Mouse (Mus musculus) lung, postnatal 0 days (tissue): ENCODE data around the gene Apba3. TPM values are rescaled to one million over a fixed set of nuclear protein-coding genes. Genes with fewer than 3 reads are reported as not detected.

Source experiments
- ATAC-seq: fragments of 200-750 bp; cut with Nextera tagmentation; 2 replicates; pipeline ENCODE4 v1.8.0; 2017; ENCODE audit warnings: moderate library complexity
- DNase-seq: peaks from one replicate; pipeline ENCODE4 v3.0.0-alpha.2; 2016; ENCODE audit warnings: low spot score
- H3K27ac ChIP-seq: fragments of 300-500 bp; sonication (generic); 2 replicates; pipeline ENCODE4 v1.5.1; 2014; ENCODE audit warnings: antibody characterized with exemption, mild to moderate bottlenecking, low read length, mixed read lengths
- H3K27me3 ChIP-seq: fragments of 300-500 bp; sonication (generic); replicated peaks from 2 replicates; pipeline ENCODE4 v1.6.1; 2014; ENCODE audit warnings: low read length, mixed read lengths; ENCODE audit not compliant: insufficient read depth
- H3K36me3 ChIP-seq: fragments of 300-500 bp; sonication (generic); 2 replicates; pipeline ENCODE4 v1.6.1; 2014; ENCODE audit warnings: low read length, mixed read lengths; ENCODE audit not compliant: insufficient read depth
- H3K4me1 ChIP-seq: fragments of 300-500 bp; sonication (generic); 2 replicates; pipeline ENCODE4 v1.6.1; 2014; ENCODE audit warnings: antibody characterized with exemption, low read depth, low read length, mixed read lengths; ENCODE audit not compliant: insufficient read depth
- H3K4me2 ChIP-seq: fragments of 300-500 bp; sonication (generic); replicated peaks from 2 replicates; pipeline ENCODE4 v1.6.1; 2014; ENCODE audit warnings: low read depth, mild to moderate bottlenecking, low read length, moderate library complexity, mixed read lengths
- H3K4me3 ChIP-seq: fragments of 300-500 bp; sonication (generic); 2 replicates; pipeline ENCODE4 v1.5.1; 2014; ENCODE audit warnings: low read depth, low read length
- H3K9ac ChIP-seq: fragments of 300-500 bp; sonication (generic); replicated peaks from 2 replicates; pipeline ENCODE4 v1.6.1; 2014; ENCODE audit warnings: low read depth, mild to moderate bottlenecking
- H3K9me3 ChIP-seq: fragments of 300-500 bp; sonication (generic); 2 replicates; pipeline ENCODE4 v1.6.1; 2016; ENCODE audit warnings: low read length, mixed read lengths
- CTCF ChIP-seq: IDR thresholded peaks from 2 replicates; pipeline ENCODE4 v1.5.1; 2016; ENCODE audit warnings: antibody characterized with exemption, mild to moderate bottlenecking
- EP300 ChIP-seq: IDR thresholded peaks from 2 replicates; pipeline ENCODE4 v1.6.1; 2016; ENCODE audit warnings: antibody characterized with exemption, mild to moderate bottlenecking, control low read depth
- WGBS: fragments of 180-500 bp; shearing (Covaris S2); extraction: QIAGEN DNeasy Blood & Tissue Kit; methylation state at CpG from one replicate; pipeline ENCODE4 v1.1.7; 2014; 5-methylcytosine and 5-hydroxymethylcytosine counted together
- polyA plus RNA-seq: library from polyadenylated mRNA; unstranded; fragments of >200 nt; fragmentation: Nextera tagmentation; extraction: Ambion mirVana; gene quantifications from 2 replicates; pipeline ENCODE4 v1.2.1, GENCODE M21; 2015

Apba3 gene
- polyA plus RNA-seq, 1 experiment from 2014 or later = 47.9 TPM

DNA sequence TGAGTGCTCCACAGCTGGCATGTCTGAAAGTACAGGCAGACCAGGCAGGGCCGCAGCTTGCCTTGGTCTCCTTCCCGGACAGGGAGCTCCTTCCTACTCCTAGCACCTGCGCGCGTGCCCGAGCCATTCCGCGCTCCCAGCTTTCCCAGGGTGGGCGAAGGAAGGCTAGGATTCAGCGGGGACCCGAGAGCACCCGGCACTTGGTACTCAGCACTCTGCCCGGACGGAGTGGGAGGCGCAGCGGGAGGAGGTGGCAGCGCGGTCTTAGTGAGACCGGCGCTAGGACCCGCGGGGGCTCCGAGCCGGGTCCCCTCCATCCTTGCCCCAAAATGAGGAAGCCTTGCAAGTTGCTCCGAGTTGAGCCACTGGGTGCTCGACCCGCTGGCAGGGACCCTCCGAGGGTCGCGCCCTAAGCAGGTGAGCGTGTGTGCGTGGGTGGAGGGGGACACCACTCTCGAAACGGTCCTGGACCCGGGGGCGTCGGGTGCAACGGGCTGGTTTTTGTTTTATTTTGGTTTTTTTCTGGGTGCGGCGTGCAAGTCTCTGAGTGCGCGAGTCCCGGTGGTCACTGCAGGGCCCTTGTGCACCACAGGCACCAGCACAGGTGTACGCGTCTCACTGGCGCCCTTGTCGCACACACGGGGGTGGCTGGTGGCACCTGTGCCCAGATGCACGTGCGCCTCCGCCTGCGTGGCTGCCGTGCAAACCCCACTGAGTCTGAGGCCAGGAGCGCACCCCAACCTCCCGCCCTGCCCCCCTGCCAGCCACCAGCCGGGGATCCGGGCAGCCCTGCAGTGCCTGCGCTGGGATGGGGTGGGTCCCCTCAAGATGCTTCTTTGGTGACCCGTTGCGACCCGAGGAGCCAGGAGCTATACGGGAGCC lies 9.4 kb upstream of the Apba3 start:
- TF ChIP-seq EP300 (no peak), CTCF (no peak)

DNA sequence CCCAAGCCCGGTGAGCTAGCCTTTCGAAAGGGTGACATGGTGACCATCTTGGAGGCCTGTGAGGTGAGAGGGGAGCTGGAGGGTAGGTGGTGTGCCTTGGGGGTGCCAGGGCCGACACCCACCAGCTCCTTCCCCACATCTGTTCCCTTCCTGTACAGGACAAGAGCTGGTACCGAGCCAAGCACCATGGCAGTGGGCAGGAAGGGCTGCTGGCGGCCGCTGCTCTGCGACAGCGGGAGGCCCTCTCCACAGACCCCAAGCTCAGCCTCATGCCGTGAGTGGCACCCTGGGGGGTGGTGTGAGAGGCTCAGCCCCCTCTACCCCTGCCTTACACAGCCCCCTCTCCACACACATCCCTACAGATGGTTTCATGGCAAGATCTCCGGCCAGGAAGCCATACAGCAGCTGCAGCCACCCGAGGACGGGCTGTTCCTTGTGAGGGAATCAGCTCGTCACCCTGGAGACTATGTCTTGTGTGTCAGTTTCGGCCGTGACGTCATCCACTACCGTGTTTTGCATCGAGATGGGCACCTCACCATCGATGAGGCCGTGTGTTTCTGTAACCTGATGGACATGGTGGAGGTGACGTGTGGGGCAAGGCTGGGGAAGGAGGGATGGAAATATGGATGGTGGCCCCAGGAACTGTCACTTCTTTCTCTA lies 7.4 kb upstream of the Apba3 start:
- no peak for TF ChIP-seq CTCF
- TF ChIP-seq EP300 = no peak
- Histone ChIP-seq H3K4me2 (no peak overlapping the region), H3K27ac (no peak overlapping the region), H3K9ac (no peak overlapping the region), H3K27me3 (peaks cover 27% of the 10 kb centered on the region), H3K36me3 (peaks cover 3% of the 10 kb centered on the region; the same call in 1 of the 2 replicates), H3K9me3 (peaks cover 3% of the 10 kb centered on the region; the same call in 1 of the 2 replicates), H3K4me3 (no peak overlapping the region), H3K4me1 (no peaks in the 10 kb centered on the region; the same call in 1 of the 2 replicates)
- DNase-seq = no peak
- peak; percentile 18; the same call in 1 of the 2 replicates for ATAC-seq
- 39% methylated on average over 20 of the region's 21 CpGs for WGBS

More for the DNA sequence above, 9.4 kb upstream of the Apba3 start:
- no peak overlapping the region for H3K27ac ChIP-seq
- ATAC-seq (no peak), DNase-seq (no peak)
- H3K4me1 ChIP-seq = no peaks in the 10 kb centered on the region; the same call in 1 of the 2 replicates
- H3K27me3 ChIP-seq = peaks cover 40% of the 10 kb centered on the region
- no peaks in the 10 kb centered on the region for H3K36me3 ChIP-seq
- WGBS = 3% methylated on average over 51 of the region's 62 CpGs
- H3K9ac ChIP-seq = no peak overlapping the region
- H3K4me2 ChIP-seq = peak overlapping the region; percentile 50
- H3K4me3 ChIP-seq = peak overlapping the region; percentile 24
- peaks cover 3% of the 10 kb centered on the region; the same call in 1 of the 2 replicates for H3K9me3 ChIP-seq

DNA sequence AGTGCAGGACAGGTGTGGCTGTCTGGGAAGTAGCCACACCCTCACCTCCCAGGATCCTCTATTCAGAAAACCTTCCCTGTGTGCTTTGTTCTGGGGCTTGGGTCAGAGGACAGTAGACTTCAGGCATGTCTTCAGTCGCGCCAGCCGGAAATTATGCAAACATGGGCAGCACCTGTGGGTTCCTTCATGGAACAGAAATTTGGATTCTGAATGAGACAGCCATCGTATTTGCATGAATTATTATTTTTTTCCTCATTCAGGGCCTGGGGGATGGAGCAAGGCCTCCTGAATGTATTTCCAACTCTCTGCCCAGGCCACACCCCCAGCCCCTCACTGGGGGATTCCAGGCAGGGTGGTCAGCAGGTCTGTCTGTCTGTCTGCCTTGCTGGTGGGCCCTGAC lies 5.7 kb upstream of the Apba3 start:
- H3K4me1 ChIP-seq = no peaks in the 10 kb centered on the region; the same call in none of the 2 replicates
- no peak overlapping the region for H3K9ac ChIP-seq
- H3K36me3 ChIP-seq = peaks cover 8% of the 10 kb centered on the region
- TF ChIP-seq CTCF (no peak), EP300 (no peak)
- peaks cover 27% of the 10 kb centered on the region for H3K27me3 ChIP-seq
- no peak overlapping the region for H3K4me2 ChIP-seq
- H3K27ac ChIP-seq = no peak overlapping the region
- ATAC-seq (no peak), DNase-seq (no peak)
- no peak overlapping the region for H3K4me3 ChIP-seq
- 78% methylated on average over 4 of the region's 4 CpGs for WGBS
- H3K9me3 ChIP-seq = peaks cover 3% of the 10 kb centered on the region; the same call in 1 of the 2 replicates

DNA sequence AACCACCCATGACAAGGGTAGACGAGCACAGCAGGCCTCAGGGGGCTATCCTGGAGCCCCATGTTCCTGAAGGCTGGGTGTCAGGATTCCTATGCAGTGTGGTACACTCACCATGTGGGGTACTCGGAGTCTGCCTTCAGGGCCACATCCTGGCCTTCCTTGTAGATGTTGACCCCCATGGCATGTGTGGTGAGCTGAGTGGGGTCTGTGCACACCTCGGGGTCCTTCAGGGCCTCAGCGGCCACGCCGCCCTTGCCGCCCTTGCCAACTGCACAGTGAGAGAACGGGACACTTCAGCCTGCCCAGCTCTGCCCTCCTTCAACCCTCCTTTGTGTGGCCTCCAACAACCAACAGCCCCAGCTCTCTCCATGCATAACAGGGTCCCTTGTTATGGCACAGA lies 1.2 kb upstream of the Apba3 start:
- no peak overlapping the region for H3K4me2 ChIP-seq
- whole genome bisulfite sequencing = 85% methylated on average over 8 of the region's 8 CpGs

DNA sequence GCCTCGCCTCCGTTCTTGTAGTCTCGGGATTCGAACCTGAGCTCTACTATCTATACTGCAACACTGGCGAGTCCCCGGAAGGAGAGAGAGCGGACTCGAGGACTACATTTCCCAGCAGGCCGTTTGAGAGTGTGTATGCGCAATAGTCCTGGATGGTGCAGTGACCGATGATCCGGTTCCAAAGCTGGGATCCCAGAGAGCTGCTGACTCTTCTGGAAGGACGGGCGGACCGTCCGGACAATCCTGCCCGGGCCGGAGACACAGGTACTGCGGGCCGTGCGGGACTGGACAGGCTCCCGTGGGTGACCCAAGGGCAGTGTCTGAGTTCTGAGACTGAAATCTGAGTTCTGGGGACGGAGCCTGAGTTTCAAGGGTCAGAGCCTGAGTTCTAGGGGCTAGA lies 1.3 kb downstream of the Apba3 start:
- Histone ChIP-seq H3K27ac (peak overlapping the region; percentile 57; the same call in 1 of the 2 replicates), H3K9ac (peak overlapping the region; percentile 86), H3K27me3 (no peaks in the 10 kb centered on the region), H3K4me2 (peak overlapping the region; percentile 81), H3K9me3 (no peaks in the 10 kb centered on the region), H3K4me1 (peaks cover 9% of the 10 kb centered on the region; the same call in 1 of the 2 replicates), H3K4me3 (peak overlapping the region; percentile 66), H3K36me3 (peaks cover 22% of the 10 kb centered on the region)
- 3% methylated on average over 23 of the region's 23 CpGs for WGBS
- DNase-seq (peak; percentile 97), ATAC-seq (peak; percentile 73)
- no peak for TF ChIP-seq CTCF
- TF ChIP-seq EP300 = no peak

More for the DNA sequence above, 1.2 kb upstream of the Apba3 start:
- DNase-seq = no peak
- TF ChIP-seq EP300 (no peak), CTCF (no peak)
- H3K9me3 ChIP-seq = peaks cover 2% of the 10 kb centered on the region; the same call in 1 of the 2 replicates
- H3K36me3 ChIP-seq = peaks cover 9% of the 10 kb centered on the region
- peaks cover 9% of the 10 kb centered on the region; the same call in 1 of the 2 replicates for H3K4me1 ChIP-seq
- H3K27ac ChIP-seq = no peak overlapping the region
- H3K27me3 ChIP-seq = no peaks in the 10 kb centered on the region
- ATAC-seq = no peak
- no peak overlapping the region for H3K9ac ChIP-seq
- H3K4me3 ChIP-seq = no peak overlapping the region
